Mouse (Mus musculus) neural tube, embryonic 11.5 days (tissue): ENCODE results near the gene Vstm2a. TPM values are rescaled to one million over a fixed set of nuclear protein-coding genes. Genes with fewer than 3 reads are reported as not detected.
A peak's percentile ranks its signal among the peaks of the same experiment; 100 is the strongest.

Experiments
- ATAC-seq: fragments of 200-750 bp; cut with Nextera tagmentation; 2 replicates; pipeline ENCODE4 v1.8.0; 2017; ENCODE audit warnings: moderate number of reproducible peaks, mild to moderate bottlenecking, moderate TSS enrichment, moderate library complexity; ENCODE audit not compliant: insufficient read depth, low FRiP score, low TSS enrichment
- DNase-seq: peaks from one replicate; pipeline ENCODE4 v3.0.0-alpha.2; 2015; ENCODE audit warnings: low spot score
- H3K27ac ChIP-seq: fragments of 300-500 bp; sonication (generic); 2 replicates; pipeline ENCODE4 v1.5.1; 2014; ENCODE audit warnings: low read depth, mild to moderate bottlenecking, low read length
- H3K27me3 ChIP-seq: fragments of 300-500 bp; sonication (generic); 2 replicates; pipeline ENCODE4 v1.6.1; 2014; ENCODE audit warnings: mild to moderate bottlenecking, low read length, mixed read lengths; ENCODE audit not compliant: control insufficient read depth, insufficient read depth
- H3K36me3 ChIP-seq: fragments of 300-500 bp; sonication (generic); 2 replicates; pipeline ENCODE4 v1.6.1; 2014; ENCODE audit warnings: mild to moderate bottlenecking, low read length, moderate library complexity, mixed read lengths; ENCODE audit not compliant: control insufficient read depth, insufficient read depth
- H3K4me1 ChIP-seq: fragments of 300-500 bp; sonication (generic); 2 replicates; pipeline ENCODE4 v1.6.1; 2014; ENCODE audit warnings: low read length, mixed read lengths; ENCODE audit not compliant: control insufficient read depth, insufficient read depth
- H3K4me2 ChIP-seq: fragments of 300-500 bp; sonication (generic); 2 replicates; pipeline ENCODE4 v1.6.1; 2014; ENCODE audit warnings: low read depth, mild to moderate bottlenecking, moderate library complexity
- H3K4me3 ChIP-seq: fragments of 300-500 bp; sonication (generic); 2 replicates; pipeline ENCODE4 v1.5.1; 2014; ENCODE audit warnings: low read depth, low read length
- H3K9ac ChIP-seq: fragments of 300-500 bp; sonication (generic); 2 replicates; pipeline ENCODE4 v1.6.1; 2014; ENCODE audit warnings: mild to moderate bottlenecking, low read length
- H3K9me3 ChIP-seq: fragments of 300-500 bp; sonication (generic); 2 replicates; pipeline ENCODE4 v1.6.1; 2016; ENCODE audit warnings: low read length; ENCODE audit not compliant: control insufficient read depth
- WGBS: fragments of 180-500 bp; shearing (Covaris S2); extraction: QIAGEN DNeasy Blood & Tissue Kit; methylation state at CpG from one replicate; pipeline ENCODE4 v1.1.7; 2014; 5-methylcytosine and 5-hydroxymethylcytosine counted together
- polyA plus RNA-seq: library from polyadenylated mRNA; unstranded; fragments of >200 nt; fragmentation: Nextera tagmentation; extraction: Ambion mirVana; gene quantifications from 2 replicates; pipeline ENCODE4 v1.2.1, GENCODE M21; 2014

Vstm2a gene
- polyA plus RNA-seq, 1 experiment from 2014 or later, result 8.7 TPM

DNA sequence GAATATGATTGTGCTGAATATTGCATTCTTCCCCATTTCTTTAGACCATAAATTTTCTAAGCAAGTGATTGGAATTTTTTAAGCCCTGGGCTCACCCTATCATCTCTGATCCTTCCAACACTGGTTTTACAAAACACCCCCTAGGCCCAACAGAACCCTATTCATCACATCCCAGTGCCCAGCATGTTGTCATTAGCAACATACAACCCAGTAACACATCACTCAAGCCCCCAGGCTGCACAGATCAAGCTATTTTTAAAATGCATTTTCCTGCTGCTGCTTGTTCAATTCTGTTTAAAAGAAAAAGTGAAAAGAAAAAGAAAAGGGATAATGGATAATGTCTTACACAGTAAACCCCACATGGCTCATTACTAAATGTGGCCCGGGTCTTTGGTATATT is 42.0 kb downstream of the Vstm2a start:
- Histone ChIP-seq H3K4me3 (no peak overlapping the region), H3K27me3 (no peaks in the 10 kb centered on the region), H3K36me3 (no peaks in the 10 kb centered on the region), H3K4me1 (no peaks in the 10 kb centered on the region), H3K27ac (no peak overlapping the region), H3K9me3 (no peaks in the 10 kb centered on the region), H3K4me2 (no peak overlapping the region), H3K9ac (no peak overlapping the region)
- WGBS, result 73% methylated on average over 1 of the region's 1 CpGs
- peak; percentile 20 for DNase-seq
- ATAC-seq, result no peak

DNA sequence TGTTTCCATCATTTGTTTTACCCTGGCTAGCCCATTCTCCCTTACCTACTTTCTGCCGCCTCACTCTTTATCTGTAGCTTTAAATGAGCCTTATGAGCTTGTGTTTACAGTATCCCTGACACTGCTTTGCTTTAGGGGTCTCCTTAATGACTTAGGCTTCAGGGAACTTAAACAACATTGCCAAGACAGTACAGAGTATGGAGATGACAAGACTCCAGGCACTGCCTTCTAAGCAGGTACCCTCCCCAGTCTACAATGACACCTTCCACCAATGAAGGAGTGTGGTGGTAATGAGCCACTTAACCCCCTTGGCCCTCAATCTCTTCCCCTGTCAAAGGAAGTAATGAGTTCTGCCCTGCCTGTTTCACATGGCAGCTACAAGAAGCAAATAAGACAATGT is 42.4 kb downstream of the Vstm2a start:
- Histone ChIP-seq H3K4me3 (no peak overlapping the region), H3K36me3 (no peaks in the 10 kb centered on the region), H3K4me2 (no peak overlapping the region), H3K9ac (no peak overlapping the region), H3K9me3 (no peaks in the 10 kb centered on the region), H3K4me1 (no peaks in the 10 kb centered on the region), H3K27me3 (no peaks in the 10 kb centered on the region), H3K27ac (no peak overlapping the region)
- ATAC-seq (no peak), DNase-seq (no peak)
- 79% methylated on average over 1 of the region's 1 CpGs for WGBS

DNA sequence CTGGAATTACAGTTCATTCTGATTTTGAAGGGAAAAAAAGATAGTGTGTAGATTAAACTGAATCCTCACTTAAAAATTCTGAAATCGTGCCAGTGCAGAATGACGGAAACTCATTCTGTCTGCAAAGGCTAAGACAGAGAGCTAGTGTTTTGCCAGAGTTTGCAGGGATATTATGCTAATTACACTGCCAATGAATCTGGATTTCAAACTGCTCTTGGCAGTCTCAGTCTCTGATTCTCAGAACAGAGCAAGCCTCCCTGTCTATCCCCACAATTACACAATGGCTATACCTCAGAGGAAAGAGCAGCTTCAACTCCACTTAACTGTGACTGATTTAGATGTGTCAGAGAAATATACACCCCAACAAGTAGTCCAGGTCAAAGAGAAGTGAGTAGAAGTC is 43.2 kb downstream of the Vstm2a start:
- Histone ChIP-seq H3K4me1 (no peaks in the 10 kb centered on the region), H3K4me3 (no peak overlapping the region), H3K27ac (no peak overlapping the region), H3K27me3 (no peaks in the 10 kb centered on the region), H3K9me3 (no peaks in the 10 kb centered on the region), H3K36me3 (no peaks in the 10 kb centered on the region), H3K9ac (no peak overlapping the region), H3K4me2 (no peak overlapping the region)
- DNase-seq (no peak), ATAC-seq (no peak)
- 81% methylated on average over 2 of the region's 2 CpGs for WGBS

DNA sequence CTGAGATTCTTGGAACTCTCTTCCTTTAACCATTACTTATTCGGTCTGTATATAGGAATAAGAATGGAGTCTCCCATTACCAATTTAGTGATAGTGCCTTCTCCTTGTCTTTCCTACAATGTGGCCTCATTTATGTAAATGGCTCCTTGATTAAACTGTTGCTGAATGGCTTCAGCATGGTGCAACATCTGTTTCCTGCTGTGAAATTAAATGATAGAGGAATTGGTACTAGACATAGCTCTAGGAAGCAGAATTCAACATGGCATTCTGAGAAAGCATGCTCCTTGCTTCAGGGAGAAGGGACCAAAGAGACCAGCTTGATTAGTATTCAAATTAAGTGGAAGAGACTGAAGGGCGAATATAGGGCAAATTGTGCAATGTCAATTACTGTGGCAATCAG is 57.6 kb downstream of the Vstm2a start:
- no peak for ATAC-seq
- H3K36me3 ChIP-seq, result no peaks in the 10 kb centered on the region
- no peaks in the 10 kb centered on the region for H3K4me1 ChIP-seq
- no peaks in the 10 kb centered on the region for H3K9me3 ChIP-seq
- DNase-seq, result no peak
- no peak overlapping the region for H3K4me2 ChIP-seq
- H3K27me3 ChIP-seq, result no peaks in the 10 kb centered on the region
- H3K9ac ChIP-seq, result no peak overlapping the region
- no peak overlapping the region for H3K4me3 ChIP-seq
- no peak overlapping the region for H3K27ac ChIP-seq
- 90% methylated on average over 2 of the region's 2 CpGs for WGBS

DNA sequence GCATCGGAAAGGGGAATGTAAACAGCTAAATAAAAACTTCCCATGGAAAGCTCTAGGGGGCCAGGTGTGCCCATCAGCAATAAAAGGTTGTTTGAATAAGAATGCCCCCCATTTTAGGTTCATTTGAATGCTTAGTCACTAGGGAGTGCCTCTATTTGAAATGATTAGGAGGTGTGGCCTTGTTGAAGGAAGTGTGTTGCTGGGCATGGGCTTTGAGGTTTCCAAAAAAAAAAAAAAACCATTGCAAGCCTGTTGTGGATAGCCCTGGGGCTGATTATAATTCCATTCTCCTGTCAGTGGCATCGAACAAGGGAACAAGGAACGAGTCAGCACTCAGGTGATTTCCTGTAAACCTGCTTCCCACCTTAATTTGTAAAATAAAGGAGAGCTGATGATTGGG is 87.7 kb downstream of the Vstm2a start:
- H3K27me3 ChIP-seq, result no peaks in the 10 kb centered on the region
- WGBS, result 30% methylated on average over 3 of the region's 3 CpGs

DNA sequence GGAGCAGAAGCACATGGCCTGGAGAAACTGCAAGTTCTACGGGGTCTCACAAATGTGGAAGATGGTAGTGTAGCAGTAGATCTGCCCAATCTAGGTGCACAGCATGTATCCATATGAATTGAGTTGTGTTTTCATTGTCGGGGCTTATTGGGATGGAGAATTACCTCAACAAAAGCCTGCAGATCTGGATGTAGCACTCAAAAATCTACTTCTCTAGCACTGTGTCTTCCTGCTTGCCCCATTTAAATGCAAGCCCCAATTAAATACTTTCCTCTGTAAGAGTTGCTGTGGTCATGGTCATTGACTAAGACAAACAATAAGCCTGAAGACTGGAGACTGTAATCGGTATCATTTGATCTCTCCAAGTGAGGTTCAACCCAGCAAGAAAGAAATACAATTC is 88.2 kb downstream of the Vstm2a start:
- H3K9me3 ChIP-seq, result no peaks in the 10 kb centered on the region
- no peaks in the 10 kb centered on the region for H3K27me3 ChIP-seq
- H3K4me1 ChIP-seq, result no peaks in the 10 kb centered on the region
- no peaks in the 10 kb centered on the region for H3K36me3 ChIP-seq
- H3K27ac ChIP-seq, result no peak overlapping the region
- ATAC-seq, result no peak
- no peak overlapping the region for H3K4me3 ChIP-seq
- DNase-seq, result no peak
- H3K4me2 ChIP-seq, result no peak overlapping the region
- WGBS, result 78% methylated on average over 3 of the region's 3 CpGs
- H3K9ac ChIP-seq, result no peak overlapping the region

More for the DNA sequence above, 87.7 kb downstream of the Vstm2a start:
- H3K4me1 ChIP-seq, result no peaks in the 10 kb centered on the region
- H3K4me3 ChIP-seq, result no peak overlapping the region
- DNase-seq, result no peak
- H3K9me3 ChIP-seq, result no peaks in the 10 kb centered on the region
- H3K27ac ChIP-seq, result no peak overlapping the region
- no peaks in the 10 kb centered on the region for H3K36me3 ChIP-seq
- no peak overlapping the region for H3K4me2 ChIP-seq
- no peak for ATAC-seq
- H3K9ac ChIP-seq, result no peak overlapping the region

DNA sequence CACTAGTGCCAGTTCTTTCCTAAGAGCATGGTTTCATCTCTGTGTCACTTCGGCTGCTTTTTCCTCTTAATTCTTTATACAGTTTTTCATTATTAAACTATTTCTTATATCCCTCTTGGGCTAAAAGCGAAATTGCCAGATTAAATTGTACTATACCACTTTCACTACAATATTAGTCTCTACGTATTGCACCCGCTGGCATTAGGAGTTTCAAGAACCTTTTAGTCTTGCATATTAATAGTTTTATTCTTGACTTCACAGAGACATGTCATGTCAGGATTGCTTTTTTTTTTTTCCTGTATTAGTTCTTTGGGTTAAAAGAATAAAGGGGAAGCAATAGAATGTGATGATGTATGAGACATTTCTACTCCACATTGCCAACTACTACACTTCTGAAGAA is 94.4 kb downstream of the Vstm2a start:
- 90% methylated on average over 4 of the region's 4 CpGs for WGBS
- Histone ChIP-seq H3K4me2 (no peak overlapping the region), H3K27me3 (no peaks in the 10 kb centered on the region), H3K27ac (no peak overlapping the region), H3K36me3 (no peaks in the 10 kb centered on the region), H3K9me3 (no peaks in the 10 kb centered on the region), H3K9ac (no peak overlapping the region), H3K4me3 (no peak overlapping the region), H3K4me1 (no peaks in the 10 kb centered on the region)
- DNase-seq (no peak), ATAC-seq (no peak)

DNA sequence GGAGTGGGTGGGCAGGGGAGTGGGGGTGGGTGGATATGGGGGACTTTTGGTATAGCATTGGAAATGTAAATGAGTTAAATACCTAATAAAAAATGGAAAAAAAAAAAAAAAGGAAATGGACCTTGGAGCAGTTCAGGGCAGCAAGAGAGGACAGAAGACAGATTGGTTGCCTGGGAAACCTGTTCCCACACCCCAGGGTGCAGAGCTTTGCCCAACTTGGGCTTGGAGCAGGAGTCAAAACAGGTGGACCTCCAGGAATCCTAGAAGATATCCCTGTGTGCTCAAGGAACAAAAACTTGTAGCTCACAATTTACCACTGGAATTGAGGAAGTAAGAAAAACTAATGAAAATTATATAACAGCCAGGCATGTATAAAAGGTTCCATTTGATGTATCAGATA is 96.8 kb downstream of the Vstm2a start:
- Histone ChIP-seq H3K4me3 (no peak overlapping the region), H3K4me1 (no peaks in the 10 kb centered on the region), H3K36me3 (no peaks in the 10 kb centered on the region), H3K27ac (no peak overlapping the region), H3K9me3 (no peaks in the 10 kb centered on the region), H3K27me3 (no peaks in the 10 kb centered on the region), H3K9ac (no peak overlapping the region), H3K4me2 (no peak overlapping the region)
- ATAC-seq (no peak), DNase-seq (no peak)

DNA sequence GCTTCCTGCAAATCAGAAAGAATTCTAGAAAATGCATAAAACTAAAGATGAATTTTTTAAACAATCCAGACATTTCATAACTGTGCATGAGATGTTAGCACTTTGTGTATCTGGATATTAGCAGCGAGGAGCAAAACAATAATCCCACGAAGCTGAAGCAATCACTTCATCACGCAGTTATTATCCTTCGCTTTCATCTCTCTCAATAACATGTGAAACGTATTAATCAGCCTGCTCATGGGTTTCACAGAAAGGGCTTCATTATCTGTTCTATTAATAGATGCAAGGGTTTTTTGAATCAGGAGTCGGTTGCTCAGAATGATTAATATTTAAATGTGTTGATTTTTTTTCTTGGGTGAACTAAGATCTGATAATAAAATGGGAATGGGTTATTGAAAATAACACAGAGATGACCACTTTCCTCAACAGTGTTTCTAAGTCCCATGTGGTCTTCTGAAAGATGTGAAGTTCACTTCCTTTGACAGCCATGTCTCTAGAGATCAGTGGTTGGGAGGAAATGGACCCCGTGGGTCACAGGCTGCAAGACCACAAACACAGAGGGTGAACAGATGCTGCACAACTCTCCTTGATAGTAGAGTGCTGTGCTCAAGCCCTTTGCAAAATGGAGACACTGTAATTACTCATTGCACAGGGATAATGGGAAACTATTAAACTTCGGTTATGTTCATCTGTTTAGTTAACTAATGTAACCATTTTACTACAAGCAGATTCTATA is 109.5 kb downstream of the Vstm2a start:
- no peak overlapping the region for H3K9ac ChIP-seq
- H3K4me1 ChIP-seq, result no peaks in the 10 kb centered on the region
- no peak overlapping the region for H3K27ac ChIP-seq
- ATAC-seq (no peak), DNase-seq (no peak)
- WGBS, result 77% methylated on average over 8 of the region's 8 CpGs
- no peaks in the 10 kb centered on the region for H3K36me3 ChIP-seq
- no peak overlapping the region for H3K4me3 ChIP-seq
- H3K4me2 ChIP-seq, result no peak overlapping the region
- no peaks in the 10 kb centered on the region for H3K27me3 ChIP-seq
- H3K9me3 ChIP-seq, result no peaks in the 10 kb centered on the region
